Mouse (Mus musculus): ENCODE data around the gene Cd2ap.

- TF ChIP-seq TAL1 (IDR thresholded peaks at IDR 0.05; ENCODE audit: low read length), result no peak
- TF ChIP-seq GATA1 (IDR thresholded peaks at IDR 0.05; ENCODE audit: low read length), result no peak
Measured at GRCm38 (mm10) chr17:42860370-42860769, 16.1 kb downstream of the Cd2ap start.

Measured in erythroblast, embryonic 14.5 days (primary cell).